Mouse (Mus musculus) spleen, postnatal 36 days (tissue): ENCODE data around the gene Stfa3.
"Not testable (repeated sequence)": the region's sequence is repeated elsewhere in the genome, so short reads cannot be mapped to it uniquely, and the experiment has no call there.

Source experiments
- DNase-seq, 2 experiments: peaks; one replicate each; pipeline ENCODE4 v3.0.0; 2022; ENCODE audit warnings: low spot score in 2 of 2, mixed read lengths in 1 of 2

The Stfa3 gene

DNA sequence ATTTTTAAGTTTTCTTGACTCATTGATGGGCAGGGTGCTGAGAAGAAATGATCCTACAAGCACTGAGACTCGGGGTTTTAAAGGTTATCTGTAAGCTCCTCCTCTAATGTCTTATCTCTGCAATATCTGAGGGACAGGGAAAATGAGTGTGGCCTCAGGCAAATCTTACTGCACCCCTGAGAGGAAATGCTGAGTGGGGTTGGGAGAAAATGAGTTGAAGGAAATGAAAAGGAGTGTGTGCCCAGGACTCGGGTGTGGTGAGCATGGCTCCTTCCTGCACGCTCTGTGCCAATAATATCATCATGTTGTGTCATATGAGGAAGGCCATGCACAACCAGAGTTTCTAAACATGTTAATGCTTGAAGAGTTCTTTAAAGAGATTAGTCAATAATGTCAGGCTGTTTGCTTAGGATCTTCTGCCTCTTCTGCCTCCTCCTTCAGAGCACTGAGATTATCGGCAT lies at the start of gene Stfa3:
Stfa3 (minus strand) TSS at position 51 of the 461 bp plus-strand sequence.
- DNase-seq, result no peak

DNA sequence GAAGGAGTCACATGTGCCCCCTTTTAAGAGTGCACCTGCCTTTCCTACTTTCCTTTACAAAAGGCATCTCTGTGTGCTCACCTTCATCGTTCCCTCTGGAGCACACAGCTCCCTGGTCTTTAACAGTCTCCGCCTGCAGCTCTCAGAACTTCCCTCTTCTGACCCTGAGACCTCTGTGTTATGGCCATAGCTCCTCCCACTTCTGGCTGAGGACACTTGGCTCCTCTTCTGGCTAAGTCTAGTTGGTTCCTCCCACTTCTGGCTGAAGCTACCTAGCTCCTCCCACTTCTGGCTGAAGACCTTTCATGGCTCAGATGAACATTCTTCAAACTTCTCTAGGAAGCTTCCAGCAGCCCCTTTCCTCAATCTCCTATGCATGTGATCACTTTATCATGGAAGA lies 47.1 kb upstream of the Stfa3 start:
- DNase-seq, result no peak

DNA sequence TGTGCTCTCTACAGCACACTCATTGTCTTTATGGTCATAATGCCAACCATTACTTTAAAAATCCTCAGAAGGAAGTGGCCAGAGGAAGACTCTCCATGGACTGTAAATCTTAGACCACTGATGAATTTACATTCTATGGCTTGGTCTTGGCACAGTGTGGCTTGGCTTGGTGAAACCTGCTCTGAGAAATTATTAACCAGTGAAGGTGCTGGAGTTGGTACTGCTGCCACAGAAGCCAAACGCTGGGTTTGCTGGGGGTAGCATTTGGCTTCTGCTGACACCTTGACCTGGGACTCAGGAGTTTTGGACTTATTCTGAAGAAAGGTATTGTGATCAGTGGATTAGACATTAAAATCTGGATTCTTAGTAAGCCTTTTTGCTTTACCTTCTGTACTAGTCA lies 37.2 kb upstream of the Stfa3 start:
- DNase-seq, result no peak

DNA sequence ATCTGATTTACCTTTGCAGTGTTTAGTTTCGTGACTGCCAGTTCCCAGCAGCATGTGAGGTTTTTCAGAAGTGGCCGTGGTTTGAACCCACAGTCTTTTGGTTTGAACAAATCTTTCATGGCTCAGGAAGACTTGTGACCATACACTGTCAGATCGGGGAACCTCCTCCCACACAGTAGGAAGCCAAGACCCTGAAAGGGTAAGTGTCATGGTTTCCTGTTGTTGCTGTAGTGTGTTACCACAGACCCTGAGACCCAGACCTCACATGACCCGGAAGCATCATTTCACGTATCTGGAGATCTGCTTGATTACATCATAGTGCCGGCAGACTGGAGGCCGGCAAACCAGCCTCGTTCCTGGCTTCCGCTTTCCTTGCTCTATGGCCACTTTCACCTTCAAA lies 21.7 kb upstream of the Stfa3 start:
- peak; percentile 45 to 63 for DNase-seq

DNA sequence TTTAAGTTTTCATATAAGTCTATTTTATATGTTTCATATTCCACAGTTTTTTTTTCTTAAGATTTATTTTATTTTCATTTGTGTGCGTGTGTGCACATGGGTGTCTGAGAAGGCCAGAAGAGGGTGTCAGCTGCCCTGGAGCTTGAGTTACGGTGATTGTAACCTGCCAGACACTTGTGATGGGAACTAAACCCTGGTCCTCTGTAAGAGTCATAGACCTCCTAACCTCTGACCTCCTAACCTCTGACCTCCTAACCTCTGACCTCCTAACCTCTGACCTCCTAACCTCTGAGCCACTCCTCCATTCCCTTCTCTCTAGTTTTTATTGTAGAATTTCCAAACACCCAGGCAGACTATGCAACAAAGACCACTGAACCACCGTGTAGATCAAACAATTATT lies 20.3 kb upstream of the Stfa3 start:
- no peak for DNase-seq

DNA sequence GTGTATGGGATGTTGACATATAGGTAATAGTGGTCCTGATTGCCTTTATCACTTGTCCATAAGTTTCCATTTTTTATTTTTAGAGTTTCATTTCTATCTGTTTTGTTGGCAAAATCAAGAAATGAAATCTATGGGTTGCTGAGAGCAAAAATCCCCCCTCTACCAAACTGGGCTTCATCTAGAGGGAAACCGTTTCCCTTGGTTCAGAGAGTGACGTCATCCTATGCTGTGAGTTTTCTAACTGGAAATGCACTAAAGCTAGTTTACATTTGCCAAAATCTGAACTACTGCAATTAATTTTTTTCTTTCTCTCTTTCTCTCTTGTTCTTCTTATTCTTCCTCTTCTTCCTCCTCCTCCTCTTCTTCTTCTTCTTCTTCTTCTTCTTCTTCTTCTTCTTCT lies 19.7 kb upstream of the Stfa3 start:
- DNase-seq, result no peak

DNA sequence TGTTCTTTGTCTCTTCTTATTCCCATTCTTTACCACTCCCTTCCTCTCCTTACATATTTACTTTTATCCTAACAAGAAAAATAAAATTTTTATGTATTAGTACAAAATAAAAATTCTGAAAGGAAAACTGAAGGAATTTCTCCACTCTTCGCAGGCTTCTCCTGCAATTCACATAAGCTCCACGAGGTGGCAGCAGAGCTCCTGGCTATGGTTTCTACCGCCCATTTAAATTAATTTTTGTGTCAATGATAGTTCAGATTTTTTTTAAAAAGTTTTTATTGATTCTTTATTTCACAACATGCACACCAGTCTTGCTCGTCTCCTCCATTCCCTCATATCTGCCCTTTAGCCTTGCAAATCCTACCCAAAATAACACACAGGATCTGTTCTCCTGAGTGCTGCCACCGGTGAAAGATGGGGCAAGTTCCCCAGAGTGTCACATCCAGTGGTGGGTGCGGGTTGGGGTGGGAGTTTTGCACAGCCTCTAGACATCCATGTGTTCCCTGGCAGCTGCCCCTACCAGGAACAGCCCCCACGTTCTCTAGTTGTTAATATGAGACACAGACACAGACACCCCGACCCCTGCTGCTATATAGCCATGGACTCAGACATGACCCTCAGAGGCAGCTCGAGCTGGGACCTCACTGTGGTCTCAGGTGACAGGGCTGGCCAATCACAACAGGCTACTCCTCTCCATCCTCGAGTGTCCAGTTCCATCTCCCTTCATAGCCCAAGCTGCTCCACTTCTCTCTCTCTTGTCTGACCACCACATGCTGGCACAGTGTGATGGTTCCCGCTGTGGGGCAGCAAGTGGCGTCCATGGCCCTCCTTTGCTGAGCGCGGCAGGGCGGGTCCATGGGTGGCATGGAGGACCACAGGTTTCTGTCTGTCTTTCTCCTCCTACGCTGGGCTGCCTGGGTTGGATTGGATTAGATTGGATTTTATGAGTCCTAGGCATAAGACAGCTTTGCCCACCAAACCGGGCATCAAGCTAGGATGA lies 18.3 kb upstream of the Stfa3 start:
- peak in 1 of 2 experiments; percentile 23 for DNase-seq

DNA sequence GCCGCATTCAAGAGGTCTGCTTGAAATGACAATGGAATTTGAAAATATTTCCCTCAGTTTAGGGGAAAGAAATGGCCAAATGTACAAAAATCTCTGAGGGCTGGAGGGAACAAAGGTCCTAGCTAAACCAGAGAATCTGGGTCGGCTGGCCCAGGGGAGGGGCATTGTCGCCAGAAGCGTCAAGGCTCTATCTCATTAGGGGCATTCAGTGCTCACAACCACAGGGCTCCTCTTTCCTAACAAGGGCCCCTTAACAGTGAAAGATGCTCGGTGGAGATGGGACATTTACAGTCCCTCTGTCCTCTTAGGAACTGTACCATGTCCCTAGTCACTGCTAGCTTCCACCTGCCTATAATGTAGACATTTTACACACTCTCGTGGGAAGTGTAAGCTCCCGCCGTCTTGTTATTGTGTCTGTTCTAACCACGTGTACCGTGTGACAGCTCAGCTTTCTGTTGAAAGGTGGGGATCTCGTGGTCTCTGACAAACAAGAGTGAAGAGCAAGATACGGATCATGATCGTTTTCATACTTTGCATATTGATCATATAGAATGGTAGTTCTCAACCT lies 16.0 kb upstream of the Stfa3 start:
- no peak for DNase-seq

DNA sequence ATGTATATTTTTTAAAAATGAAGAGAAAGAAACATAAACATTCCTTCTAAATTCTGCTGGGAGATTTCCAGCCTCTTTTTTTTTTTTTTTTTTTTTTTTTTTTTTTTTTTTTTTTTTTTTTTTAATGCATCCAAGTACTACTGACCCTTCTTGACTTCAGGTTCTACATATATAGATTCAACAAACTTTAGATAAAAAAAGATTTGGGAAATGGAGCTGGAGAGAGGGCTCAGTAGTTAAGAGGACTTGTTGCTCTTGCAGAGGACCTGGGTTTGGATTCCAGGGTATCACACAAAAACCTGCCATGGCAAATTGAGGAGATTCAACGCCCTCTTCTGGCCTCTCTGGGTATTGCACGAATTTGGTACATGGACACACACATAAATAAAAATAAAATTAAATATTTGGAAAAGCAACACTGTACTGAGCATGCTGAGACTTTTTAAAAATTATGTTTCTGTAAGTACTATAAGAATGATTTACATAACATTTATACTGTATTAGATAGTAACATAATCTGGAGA lies 14.8 kb upstream of the Stfa3 start:
- no peak for DNase-seq

DNA sequence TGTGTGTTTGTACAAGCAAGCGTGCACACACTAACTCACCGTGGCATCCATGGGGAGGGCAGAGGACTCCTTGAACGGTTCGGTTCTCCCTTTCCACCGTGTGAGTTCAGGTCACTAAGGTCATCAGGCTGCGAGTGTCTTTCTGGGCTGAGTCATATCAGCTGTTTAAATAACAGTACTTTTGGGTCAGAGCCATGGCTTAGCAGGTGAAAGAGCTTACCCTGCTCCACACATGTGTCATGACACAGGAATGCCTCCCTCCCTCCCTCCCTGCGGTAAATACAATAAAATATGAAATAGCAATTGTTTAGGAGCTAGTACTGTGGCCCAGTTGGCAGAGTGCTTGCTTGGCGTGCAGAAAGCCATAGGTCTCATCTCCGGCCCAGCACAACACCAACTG lies 14.2 kb upstream of the Stfa3 start:
- no peak for DNase-seq

DNA sequence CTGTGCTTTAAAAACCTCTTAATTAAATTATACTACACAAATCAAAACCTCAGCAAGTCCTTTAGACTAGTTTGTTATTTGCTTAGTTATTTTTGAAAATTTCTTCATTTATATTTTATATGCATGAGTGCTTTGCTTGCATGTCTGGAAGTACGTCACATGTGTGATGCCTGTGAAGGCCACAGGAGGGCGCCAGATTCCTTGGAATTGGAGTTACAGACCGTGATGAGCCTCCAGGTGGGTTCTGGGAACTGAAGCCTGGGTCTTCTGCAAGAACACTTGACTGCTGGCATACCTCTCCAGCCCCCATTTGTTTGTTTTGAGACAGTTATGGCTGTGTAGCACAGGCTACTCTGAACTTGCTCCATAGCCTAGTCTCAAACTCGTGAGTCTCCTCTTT lies 13.7 kb upstream of the Stfa3 start:
- no peak for DNase-seq

DNA sequence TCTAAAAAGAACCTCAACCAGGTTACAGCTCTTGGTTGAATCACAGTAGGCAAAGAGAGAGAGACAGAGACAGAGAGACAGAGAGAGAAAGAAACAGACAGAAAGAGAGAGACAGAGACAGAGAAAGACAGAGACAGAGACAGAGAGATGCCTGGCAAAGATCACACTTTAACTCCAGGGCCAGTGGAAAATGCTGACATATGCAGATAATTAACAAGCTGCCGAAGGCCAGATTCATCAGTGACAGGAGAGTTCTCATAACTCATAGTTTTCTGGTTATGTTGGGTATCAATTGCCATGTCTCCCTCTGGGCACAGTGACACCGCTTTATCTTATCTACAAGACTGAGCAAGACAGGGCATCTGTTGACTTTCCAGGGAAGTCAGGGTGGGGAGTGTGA lies 12.7 kb upstream of the Stfa3 start:
- DNase-seq, result no peak

DNA sequence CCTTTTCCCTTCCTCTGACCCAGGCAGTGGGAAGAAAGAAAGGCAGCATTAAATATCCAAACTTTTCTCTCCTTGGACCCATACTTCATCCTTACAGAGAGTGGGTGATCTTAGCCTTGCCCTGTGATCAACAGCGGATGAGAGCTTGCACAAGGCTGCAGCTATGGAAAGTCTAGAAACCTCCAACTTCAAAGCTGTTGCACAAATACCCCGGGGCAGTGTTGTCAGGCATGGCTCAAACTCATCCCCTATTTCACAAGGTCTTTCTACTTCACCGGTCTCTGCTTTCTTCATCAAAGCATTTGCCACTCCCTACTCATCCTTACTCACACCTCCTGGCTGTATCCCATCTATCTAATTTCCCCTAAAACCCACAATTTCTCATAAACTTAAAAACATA lies 10.2 kb upstream of the Stfa3 start:
- no peak for DNase-seq

DNA sequence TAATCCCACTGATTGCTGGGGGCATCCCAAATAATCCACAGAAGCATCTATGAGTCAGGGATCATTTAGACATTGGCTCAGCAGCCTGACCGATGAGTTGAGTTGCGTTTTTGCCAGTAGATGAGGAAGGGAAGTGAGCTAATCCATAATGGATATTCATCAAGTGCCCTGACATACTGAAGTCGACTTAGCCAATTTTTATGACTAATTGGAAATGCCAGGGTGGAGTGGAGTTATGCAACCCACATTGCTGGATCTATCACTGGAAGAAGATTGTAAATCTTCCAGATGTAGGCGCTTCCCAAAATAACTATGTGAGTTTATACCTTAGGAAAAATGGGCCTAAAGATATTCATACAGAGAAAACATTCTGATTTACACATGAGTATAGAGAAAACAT lies 8.9 kb upstream of the Stfa3 start:
- DNase-seq, result no peak

DNA sequence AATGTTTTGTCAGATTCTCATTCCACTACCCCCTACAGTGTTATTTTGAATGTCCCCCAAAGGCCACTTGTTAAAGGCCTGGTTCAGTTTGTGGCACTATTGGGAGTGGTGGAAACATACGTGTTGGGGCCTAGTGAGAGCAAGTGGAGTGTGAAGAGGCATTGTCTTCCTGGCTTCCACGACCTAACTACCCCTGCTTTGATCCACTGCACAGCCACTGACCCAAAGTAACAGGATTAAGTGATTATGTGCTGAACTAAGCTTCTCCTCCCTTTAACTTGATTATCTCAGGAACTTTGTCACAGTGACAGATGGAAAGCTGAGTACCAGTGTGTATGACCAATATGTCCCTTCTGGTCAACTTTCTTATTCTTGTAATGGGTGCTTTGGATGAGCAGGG lies 5.2 kb upstream of the Stfa3 start:
- DNase-seq, result no peak

DNA sequence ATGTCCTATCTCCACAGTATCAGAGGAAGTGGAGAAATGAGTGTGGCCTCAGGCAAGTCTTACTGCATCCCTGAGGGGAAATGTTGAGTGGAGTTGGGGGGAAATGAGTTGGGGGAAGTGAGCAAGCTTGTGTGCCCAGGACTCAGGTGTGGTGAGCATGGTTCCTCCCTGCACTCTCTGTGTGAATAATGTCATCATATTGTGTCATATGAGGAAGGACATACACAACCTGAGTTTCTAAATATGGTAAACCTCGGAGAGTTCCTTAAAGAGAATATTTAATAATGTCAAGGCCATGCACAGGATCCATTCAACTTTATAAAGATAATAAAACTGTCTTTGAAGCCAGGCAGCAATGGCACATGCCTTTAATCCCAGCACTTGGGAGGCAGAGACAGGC lies 34.2 kb downstream of the Stfa3 start:
- DNase-seq, result not testable (repeated sequence)

DNA sequence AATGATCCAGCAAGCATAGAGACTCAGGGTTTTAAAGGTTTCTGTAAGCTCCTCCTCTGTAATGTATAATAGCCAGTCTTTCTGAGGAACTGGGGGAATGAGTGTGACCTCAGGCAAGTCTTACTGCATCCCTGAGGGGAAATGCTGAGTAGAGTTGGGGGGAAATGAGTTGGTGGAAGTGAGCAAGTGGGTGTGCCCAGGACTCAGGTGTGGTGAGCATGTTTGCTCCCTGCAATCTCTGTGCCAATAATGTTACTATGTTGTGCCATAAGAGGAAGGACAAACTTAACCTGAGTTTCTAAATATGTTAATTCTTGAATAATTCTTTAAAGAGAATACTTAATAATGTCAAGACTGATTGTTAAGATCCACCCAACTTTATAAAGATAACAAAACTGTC lies 46.8 kb downstream of the Stfa3 start, which contains the start of gene Stfa2:
Stfa2 (minus strand) TSS at position 101 of the 400 bp plus-strand sequence.
- no peak for DNase-seq
